Mouse (Mus musculus) lung, postnatal 0 days (tissue): ENCODE results near the gene Ibsp. TPM values are rescaled to one million over a fixed set of nuclear protein-coding genes. Genes with fewer than 3 reads are reported as not detected.

ENCODE experiments used
- ATAC-seq: fragments of 200-750 bp; cut with Nextera tagmentation; 2 replicates; pipeline ENCODE4 v1.8.0; 2017; ENCODE audit warnings: moderate library complexity
- DNase-seq: peaks from one replicate; pipeline ENCODE4 v3.0.0-alpha.2; 2016; ENCODE audit warnings: low spot score
- H3K27ac ChIP-seq: fragments of 300-500 bp; sonication (generic); 2 replicates; pipeline ENCODE4 v1.5.1; 2014; ENCODE audit warnings: antibody characterized with exemption, mild to moderate bottlenecking, low read length, mixed read lengths
- H3K27me3 ChIP-seq: fragments of 300-500 bp; sonication (generic); replicated peaks from 2 replicates; pipeline ENCODE4 v1.6.1; 2014; ENCODE audit warnings: low read length, mixed read lengths; ENCODE audit not compliant: insufficient read depth
- H3K36me3 ChIP-seq: fragments of 300-500 bp; sonication (generic); 2 replicates; pipeline ENCODE4 v1.6.1; 2014; ENCODE audit warnings: low read length, mixed read lengths; ENCODE audit not compliant: insufficient read depth
- H3K4me1 ChIP-seq: fragments of 300-500 bp; sonication (generic); 2 replicates; pipeline ENCODE4 v1.6.1; 2014; ENCODE audit warnings: antibody characterized with exemption, low read depth, low read length, mixed read lengths; ENCODE audit not compliant: insufficient read depth
- H3K4me2 ChIP-seq: fragments of 300-500 bp; sonication (generic); replicated peaks from 2 replicates; pipeline ENCODE4 v1.6.1; 2014; ENCODE audit warnings: low read depth, mild to moderate bottlenecking, low read length, moderate library complexity, mixed read lengths
- H3K4me3 ChIP-seq: fragments of 300-500 bp; sonication (generic); 2 replicates; pipeline ENCODE4 v1.5.1; 2014; ENCODE audit warnings: low read depth, low read length
- H3K9ac ChIP-seq: fragments of 300-500 bp; sonication (generic); replicated peaks from 2 replicates; pipeline ENCODE4 v1.6.1; 2014; ENCODE audit warnings: low read depth, mild to moderate bottlenecking
- H3K9me3 ChIP-seq: fragments of 300-500 bp; sonication (generic); 2 replicates; pipeline ENCODE4 v1.6.1; 2016; ENCODE audit warnings: low read length, mixed read lengths
- CTCF ChIP-seq: IDR thresholded peaks from 2 replicates; pipeline ENCODE4 v1.5.1; 2016; ENCODE audit warnings: antibody characterized with exemption, mild to moderate bottlenecking
- EP300 ChIP-seq: IDR thresholded peaks from 2 replicates; pipeline ENCODE4 v1.6.1; 2016; ENCODE audit warnings: antibody characterized with exemption, mild to moderate bottlenecking, control low read depth
- WGBS: fragments of 180-500 bp; shearing (Covaris S2); extraction: QIAGEN DNeasy Blood & Tissue Kit; methylation state at CpG from one replicate; pipeline ENCODE4 v1.1.7; 2014; 5-methylcytosine and 5-hydroxymethylcytosine counted together
- polyA plus RNA-seq: library from polyadenylated mRNA; unstranded; fragments of >200 nt; fragmentation: Nextera tagmentation; extraction: Ambion mirVana; gene quantifications from 2 replicates; pipeline ENCODE4 v1.2.1, GENCODE M21; 2015

Gene Ibsp
- polyA plus RNA-seq, 1 experiment from 2014 or later = 0.37 TPM

DNA sequence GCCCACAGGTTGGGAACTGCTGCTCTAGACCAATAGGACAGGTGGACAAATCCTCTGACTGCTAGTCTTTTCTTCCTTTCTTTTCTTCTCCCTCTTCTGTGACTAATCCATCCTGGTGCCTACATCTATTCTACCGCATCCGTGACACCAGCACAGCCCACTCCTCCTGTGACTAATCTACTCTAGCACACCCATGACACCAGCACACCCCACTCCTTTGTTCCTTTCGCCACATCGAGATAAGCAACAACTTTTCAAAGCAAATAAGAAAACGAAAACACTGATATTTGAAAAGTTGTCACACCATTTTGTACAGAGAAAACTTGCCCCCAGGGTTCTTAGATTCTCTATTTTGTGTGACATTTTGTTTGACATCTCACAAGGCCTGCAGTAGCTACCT is 31.1 kb downstream of the Ibsp start:
- Histone ChIP-seq H3K27me3 (no peaks in the 10 kb centered on the region), H3K9me3 (no peaks in the 10 kb centered on the region), H3K4me1 (no peaks in the 10 kb centered on the region), H3K36me3 (no peaks in the 10 kb centered on the region), H3K9ac (no peak overlapping the region), H3K4me2 (no peak overlapping the region), H3K4me3 (no peak overlapping the region), H3K27ac (no peak overlapping the region)
- DNase-seq (no peak), ATAC-seq (no peak)
- 79% methylated on average over 5 of the region's 5 CpGs for WGBS
- TF ChIP-seq EP300 (no peak), CTCF (no peak)

DNA sequence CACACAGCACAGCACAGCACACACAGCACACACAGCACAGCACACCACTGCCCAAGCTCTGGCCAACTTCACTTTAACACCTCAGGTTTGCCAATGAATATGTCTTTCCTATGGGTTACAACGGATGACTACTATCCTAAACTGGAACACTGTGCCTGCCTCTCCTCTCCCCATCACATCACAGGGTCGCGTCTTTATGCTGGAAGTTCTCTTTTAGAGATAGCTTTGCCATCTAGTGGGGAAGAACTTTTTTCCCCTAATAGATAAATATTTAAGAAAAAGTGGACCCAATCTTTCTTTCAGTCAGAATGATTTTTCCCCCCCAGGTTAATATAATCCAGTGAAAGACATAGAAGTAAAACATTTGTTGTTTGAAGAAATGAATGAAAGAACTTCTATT is 33.3 kb downstream of the Ibsp start:
- ATAC-seq = no peak
- Histone ChIP-seq H3K27ac (no peak overlapping the region), H3K9me3 (no peaks in the 10 kb centered on the region), H3K4me1 (no peaks in the 10 kb centered on the region), H3K4me3 (no peak overlapping the region), H3K36me3 (no peaks in the 10 kb centered on the region), H3K4me2 (no peak overlapping the region), H3K9ac (no peak overlapping the region), H3K27me3 (no peaks in the 10 kb centered on the region)
- TF ChIP-seq CTCF = no peak
- TF ChIP-seq EP300 = no peak
- 44% methylated on average over 3 of the region's 3 CpGs for WGBS
- DNase-seq = no peak

DNA sequence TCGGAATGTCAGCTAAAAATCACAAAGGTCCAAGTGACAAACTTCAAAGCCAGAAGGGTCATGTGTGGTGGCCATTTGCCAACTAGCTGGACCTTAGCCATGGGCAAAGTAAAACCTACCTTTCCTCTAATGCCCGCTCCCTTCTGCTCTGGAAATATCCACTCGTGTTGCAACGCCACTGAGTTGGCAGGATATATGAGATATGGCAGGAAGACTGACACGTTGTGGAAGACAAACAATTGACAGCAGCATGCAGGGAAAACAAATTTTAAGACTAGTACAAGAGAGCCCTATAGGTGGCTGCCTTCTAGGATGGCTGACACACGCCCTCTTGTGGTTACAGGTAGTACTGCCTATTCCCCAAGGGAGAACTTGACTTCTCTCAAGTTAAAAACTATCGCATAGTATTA is 34.3 kb downstream of the Ibsp start:
- no peaks in the 10 kb centered on the region for H3K36me3 ChIP-seq
- no peaks in the 10 kb centered on the region for H3K27me3 ChIP-seq
- TF ChIP-seq EP300 (no peak), CTCF (peak; percentile 93)
- no peaks in the 10 kb centered on the region for H3K9me3 ChIP-seq
- H3K9ac ChIP-seq = no peak overlapping the region
- no peak overlapping the region for H3K4me3 ChIP-seq
- H3K27ac ChIP-seq = no peak overlapping the region
- peak overlapping the region; percentile 43; the same call in 1 of the 2 replicates for H3K4me2 ChIP-seq
- DNase-seq = peak; percentile 82
- H3K4me1 ChIP-seq = no peaks in the 10 kb centered on the region
- 12% methylated on average over 7 of the region's 7 CpGs for WGBS
- peak; percentile 68 for ATAC-seq

DNA sequence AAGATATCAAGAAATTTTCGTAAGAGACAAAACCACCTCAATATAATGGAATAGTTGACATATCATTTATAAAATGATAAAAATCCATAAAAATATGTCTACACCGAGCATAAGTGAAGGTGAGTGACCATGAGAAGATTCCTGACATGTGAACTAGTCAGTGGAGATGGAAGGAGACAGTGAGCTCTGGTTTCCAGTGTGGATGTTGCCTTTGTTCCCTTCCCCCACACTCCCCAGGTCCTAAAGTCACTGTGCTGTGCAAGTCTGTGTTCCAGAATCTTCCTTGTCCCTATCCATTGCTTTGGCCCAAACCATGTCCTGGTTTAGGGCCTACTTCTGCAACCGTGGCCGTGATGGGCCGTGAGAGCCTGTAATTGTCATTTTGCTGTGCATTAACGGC is 34.7 kb downstream of the Ibsp start:
- Histone ChIP-seq H3K27ac (no peak overlapping the region), H3K4me2 (no peak overlapping the region), H3K4me3 (no peak overlapping the region), H3K27me3 (no peaks in the 10 kb centered on the region), H3K36me3 (no peaks in the 10 kb centered on the region), H3K4me1 (no peaks in the 10 kb centered on the region), H3K9ac (no peak overlapping the region), H3K9me3 (no peaks in the 10 kb centered on the region)
- DNase-seq (no peak), ATAC-seq (no peak)
- TF ChIP-seq EP300 = no peak
- TF ChIP-seq CTCF = no peak
- WGBS = 79% methylated on average over 6 of the region's 6 CpGs

DNA sequence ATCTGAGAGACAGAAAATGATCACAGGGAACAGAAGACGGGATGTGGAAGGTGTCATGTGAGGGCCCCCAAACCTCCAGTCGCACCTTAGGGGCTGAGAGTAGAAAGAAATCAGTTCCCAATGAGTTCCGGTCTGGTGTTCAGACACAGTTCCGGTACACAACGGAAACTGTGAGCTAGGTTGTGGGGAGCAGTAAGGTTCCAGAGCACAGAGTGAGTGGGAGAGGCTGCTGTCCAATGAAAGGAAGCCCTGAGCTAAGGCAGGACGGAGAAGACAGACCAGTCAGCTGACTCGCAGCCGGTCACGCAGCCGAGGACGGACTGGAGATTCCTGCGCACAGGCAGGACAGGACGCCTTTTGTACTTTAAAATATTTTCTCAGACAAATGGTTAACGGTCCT is 35.5 kb downstream of the Ibsp start:
- Histone ChIP-seq H3K4me2 (no peak overlapping the region), H3K27ac (no peak overlapping the region), H3K27me3 (no peaks in the 10 kb centered on the region), H3K9me3 (no peaks in the 10 kb centered on the region), H3K4me3 (no peak overlapping the region), H3K4me1 (no peaks in the 10 kb centered on the region), H3K9ac (no peak overlapping the region), H3K36me3 (no peaks in the 10 kb centered on the region)
- no peak for TF ChIP-seq CTCF
- TF ChIP-seq EP300 = no peak
- WGBS = 78% methylated on average over 14 of the region's 14 CpGs
- ATAC-seq = no peak
- DNase-seq = no peak

DNA sequence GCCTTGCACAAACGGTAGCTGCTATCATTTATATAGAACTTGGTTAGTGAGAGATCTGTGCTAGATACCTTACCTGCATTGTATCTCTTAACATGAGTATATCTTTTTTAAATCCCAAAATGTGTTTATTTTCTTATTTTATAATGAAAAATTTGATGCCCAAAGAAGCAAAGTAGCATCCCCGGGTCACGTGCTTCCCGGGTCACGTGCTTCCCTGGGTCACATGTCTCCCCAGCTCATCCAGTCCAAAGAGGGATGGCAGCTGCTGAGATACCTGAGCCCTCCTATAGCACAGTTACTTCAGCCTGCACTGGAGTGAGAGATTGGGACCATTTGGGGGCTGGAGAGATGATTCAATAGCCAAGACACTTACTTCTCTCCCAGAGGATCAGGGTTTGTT is 37.0 kb downstream of the Ibsp start:
- Histone ChIP-seq H3K4me3 (no peak overlapping the region), H3K36me3 (no peaks in the 10 kb centered on the region), H3K27me3 (no peaks in the 10 kb centered on the region), H3K4me2 (no peak overlapping the region), H3K4me1 (no peaks in the 10 kb centered on the region), H3K9me3 (no peaks in the 10 kb centered on the region), H3K27ac (no peak overlapping the region), H3K9ac (no peak overlapping the region)
- ATAC-seq (no peak), DNase-seq (no peak)
- WGBS = 72% methylated on average over 5 of the region's 5 CpGs
- TF ChIP-seq CTCF (no peak), EP300 (no peak)

DNA sequence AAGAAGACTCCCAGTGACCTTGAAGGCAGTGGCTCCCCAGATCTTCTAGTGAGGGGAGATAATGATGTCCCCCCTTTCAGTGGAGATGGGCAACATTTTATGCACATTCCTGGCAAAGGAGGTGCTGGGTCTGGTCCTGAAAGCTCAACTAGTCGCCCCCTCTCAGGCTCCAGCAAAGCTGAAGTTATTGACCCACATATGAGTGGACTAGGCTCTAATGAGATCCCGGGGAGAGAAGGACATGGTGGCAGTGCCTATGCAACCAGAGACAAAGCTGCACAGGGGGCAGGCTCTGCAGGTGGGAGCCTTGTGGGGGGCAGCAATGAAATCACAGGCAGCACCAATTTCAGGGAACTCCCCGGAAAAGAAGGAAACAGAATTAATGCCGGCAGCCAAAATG is 38.5 kb downstream of the Ibsp start:
- H3K4me1 ChIP-seq = no peaks in the 10 kb centered on the region
- 74% methylated on average over 4 of the region's 4 CpGs for WGBS
- H3K4me3 ChIP-seq = no peak overlapping the region
- ATAC-seq (no peak), DNase-seq (no peak)
- TF ChIP-seq CTCF = no peak
- TF ChIP-seq EP300 = no peak
- no peaks in the 10 kb centered on the region for H3K27me3 ChIP-seq
- H3K9me3 ChIP-seq = no peaks in the 10 kb centered on the region
- H3K9ac ChIP-seq = no peak overlapping the region
- no peak overlapping the region for H3K27ac ChIP-seq
- no peaks in the 10 kb centered on the region for H3K36me3 ChIP-seq
- H3K4me2 ChIP-seq = no peak overlapping the region
